Mouse (Mus musculus): ENCODE measurements at regions not wholly inside any gene's neighbourhood (a gene's known extent, or its start where the extent isn't known, plus 50 kb on each side); places are given as distances from the start of the nearest gene placed in this dataset.

GRCm38 (mm10) chr11:86870486-86871165 lies 63.1 kb upstream of the Dhx40 start:
- peaks cover 12% of the 10 kb centered on the region for H3K4me1 ChIP-seq (ENCODE audit: control insufficient read depth, insufficient read depth, low read length)
- H3K36me3 ChIP-seq (ENCODE audit: control insufficient read depth, insufficient read depth, low read length) = no peaks in the 10 kb centered on the region
- ATAC-seq (ENCODE audit: low FRiP score) (no peak), DNase-seq (ENCODE audit: low spot score, missing footprints) (no peak)
- H3K9ac ChIP-seq (ENCODE audit: low read length) = no peak overlapping the region
- no peaks in the 10 kb centered on the region for H3K9me3 ChIP-seq (ENCODE audit: control insufficient read depth, low read length)
- H3K4me3 ChIP-seq (ENCODE audit: low read depth, low read length) = no peak overlapping the region
- 89% methylated on average over 9 of the region's 9 CpGs for WGBS
- no peaks in the 10 kb centered on the region for H3K27me3 ChIP-seq (ENCODE audit: control insufficient read depth, insufficient read depth, low read length)
- H3K27ac ChIP-seq (ENCODE audit: low read depth, low read length) = no peak overlapping the region
- no peak overlapping the region for H3K4me2 ChIP-seq

- DNase-seq (ENCODE audit: low spot score, missing footprints) (no peak), ATAC-seq (ENCODE audit: low FRiP score) (no peak)
- Histone ChIP-seq H3K36me3 (ENCODE audit: control insufficient read depth, insufficient read depth, low read length) (no peaks in the 10 kb centered on the region), H3K9me3 (ENCODE audit: control insufficient read depth, low read length) (no peaks in the 10 kb centered on the region), H3K4me2 (no peak overlapping the region), H3K4me3 (ENCODE audit: low read depth, low read length) (no peak overlapping the region), H3K27ac (ENCODE audit: low read depth, low read length) (no peak overlapping the region), H3K4me1 (ENCODE audit: control insufficient read depth, insufficient read depth, low read length) (no peaks in the 10 kb centered on the region), H3K27me3 (ENCODE audit: control insufficient read depth, insufficient read depth, low read length) (no peaks in the 10 kb centered on the region), H3K9ac (ENCODE audit: low read length) (no peak overlapping the region)
- WGBS = 84% methylated on average over 10 of the region's 10 CpGs
Observed at GRCm38 (mm10) chr11:86866931-86867330, 59.4 kb upstream of the Dhx40 start.

- WGBS = 82% methylated on average over 8 of the region's 8 CpGs
- no peaks in the 10 kb centered on the region for H3K4me1 ChIP-seq (ENCODE audit: control insufficient read depth, insufficient read depth, low read length)
- H3K27me3 ChIP-seq (ENCODE audit: control insufficient read depth, insufficient read depth, low read length) = no peaks in the 10 kb centered on the region
- no peak for DNase-seq (ENCODE audit: low spot score, missing footprints)
- no peak for ATAC-seq (ENCODE audit: low FRiP score)
- H3K9me3 ChIP-seq (ENCODE audit: control insufficient read depth, low read length) = no peaks in the 10 kb centered on the region
- H3K4me3 ChIP-seq (ENCODE audit: low read depth, low read length) = no peak overlapping the region
- H3K9ac ChIP-seq (ENCODE audit: low read length) = no peak overlapping the region
- H3K36me3 ChIP-seq (ENCODE audit: control insufficient read depth, insufficient read depth, low read length) = no peaks in the 10 kb centered on the region
- no peak overlapping the region for H3K4me2 ChIP-seq
- H3K27ac ChIP-seq (ENCODE audit: low read depth, low read length) = no peak overlapping the region
Observed at GRCm38 (mm10) chr11:86859864-86860528, 52.5 kb upstream of the Dhx40 start.

- Histone ChIP-seq H3K4me2 (no peak overlapping the region), H3K4me3 (ENCODE audit: low read depth, low read length) (no peak overlapping the region), H3K36me3 (ENCODE audit: control insufficient read depth, insufficient read depth, low read length) (no peaks in the 10 kb centered on the region), H3K9me3 (ENCODE audit: control insufficient read depth, low read length) (no peaks in the 10 kb centered on the region), H3K4me1 (ENCODE audit: control insufficient read depth, insufficient read depth, low read length) (no peaks in the 10 kb centered on the region), H3K9ac (ENCODE audit: low read length) (no peak overlapping the region), H3K27me3 (ENCODE audit: control insufficient read depth, insufficient read depth, low read length) (no peaks in the 10 kb centered on the region), H3K27ac (ENCODE audit: low read depth, low read length) (no peak overlapping the region)
- DNase-seq (ENCODE audit: low spot score, missing footprints) = no peak
- 85% methylated on average over 9 of the region's 9 CpGs for WGBS
- no peak for ATAC-seq (ENCODE audit: low FRiP score)
Observed at GRCm38 (mm10) chr11:86859236-86859817, 51.8 kb upstream of the Dhx40 start.

- WGBS = 91% methylated on average over 3 of the region's 3 CpGs
Observed at GRCm38 (mm10) chr11:86858211-86858610, 50.7 kb upstream of the Dhx40 start.

More at GRCm38 (mm10) chr11:86858211-86858610, 50.7 kb upstream of the Dhx40 start:
- ATAC-seq (ENCODE audit: low FRiP score) = no peak
- Histone ChIP-seq H3K27ac (ENCODE audit: low read depth, low read length) (no peak overlapping the region), H3K9ac (ENCODE audit: low read length) (no peak overlapping the region), H3K4me2 (no peak overlapping the region), H3K9me3 (ENCODE audit: control insufficient read depth, low read length) (no peaks in the 10 kb centered on the region), H3K4me1 (ENCODE audit: control insufficient read depth, insufficient read depth, low read length) (no peaks in the 10 kb centered on the region), H3K27me3 (ENCODE audit: control insufficient read depth, insufficient read depth, low read length) (no peaks in the 10 kb centered on the region), H3K4me3 (ENCODE audit: low read depth, low read length) (no peak overlapping the region), H3K36me3 (ENCODE audit: control insufficient read depth, insufficient read depth, low read length) (no peaks in the 10 kb centered on the region)
- DNase-seq (ENCODE audit: low spot score, missing footprints) = no peak
